Mouse (Mus musculus) ovary, adult 10 weeks (tissue): Measurements from ENCODE around the gene Tacr2. TPM values are rescaled to one million over a fixed set of nuclear protein-coding genes. Genes with fewer than 3 reads are reported as not detected.

Experiments used
- polyA plus RNA-seq: library from polyadenylated mRNA; stranded (reverse); fragments of 350-450 nt; fragmentation: Illumina TruSeq; extraction: RNeasy Lipid Tissue Mini Kit (QIAGEN cat#74804); gene quantifications from one replicate; pipeline ENCODE4 v1.2.3, GENCODE M21; 2014

The Tacr2 gene
- not detected for polyA plus RNA-seq

DNA sequence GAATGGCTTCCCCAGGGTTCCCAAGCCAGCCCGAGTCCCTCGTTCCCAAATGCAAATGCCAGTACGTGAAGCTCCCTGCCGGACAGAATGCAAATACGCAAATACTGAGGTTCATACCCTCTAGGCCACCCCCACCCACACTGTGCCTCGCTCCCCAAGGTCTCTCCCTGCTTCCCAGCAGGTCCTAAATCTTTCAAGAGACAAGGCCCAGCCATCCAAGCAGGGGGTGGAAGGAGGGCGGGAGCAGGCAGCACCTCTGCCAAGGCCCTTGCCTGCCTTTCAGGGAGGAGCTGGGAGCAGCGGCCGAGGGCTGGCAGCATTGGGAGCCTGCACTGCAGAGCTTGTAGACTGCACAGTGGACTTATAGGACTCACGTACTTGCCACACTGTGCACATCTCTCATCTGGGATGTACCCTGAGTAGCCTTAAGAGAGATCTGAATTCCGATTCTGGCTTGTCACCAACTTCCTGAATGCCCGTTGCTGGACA is at the start of gene Tacr2:
Tacr2 (plus strand) TSS at position 439 of the 489 bp plus-strand sequence.

GRCm38 (mm10) chr10:62230708-62231394 is 21.4 kb upstream of the Tacr2 start, which contains the start of gene Tspan15:
TSS of gene Tspan15 (minus strand) at chr10:62231251.

Other genes starting within 250 kb of the Tacr2 start
- gene Neurog3, start 119.3 kb upstream of the Tacr2 start, polyA plus RNA-seq: not detected
- gene Fam241b, start 108.5 kb upstream of the Tacr2 start, polyA plus RNA-seq: 3.8 TPM
- 11.9 TPM for gene Tspan15, start 21.2 kb upstream of the Tacr2 start, polyA plus RNA-seq
- 5.1 TPM for gene Hk1, start 127.5 kb downstream of the Tacr2 start, polyA plus RNA-seq
- gene Hkdc1, start 170.1 kb downstream of the Tacr2 start, polyA plus RNA-seq: not detected
- gene 4930507D05Rik, start 197.1 kb downstream of the Tacr2 start, polyA plus RNA-seq: not detected
- 20.8 TPM for gene Supv3l1, start 197.3 kb downstream of the Tacr2 start, polyA plus RNA-seq
- gene Vps26a, start 234.4 kb downstream of the Tacr2 start, polyA plus RNA-seq: 232 TPM